Mouse (Mus musculus): ENCODE data around the gene Surf6.

DNA sequence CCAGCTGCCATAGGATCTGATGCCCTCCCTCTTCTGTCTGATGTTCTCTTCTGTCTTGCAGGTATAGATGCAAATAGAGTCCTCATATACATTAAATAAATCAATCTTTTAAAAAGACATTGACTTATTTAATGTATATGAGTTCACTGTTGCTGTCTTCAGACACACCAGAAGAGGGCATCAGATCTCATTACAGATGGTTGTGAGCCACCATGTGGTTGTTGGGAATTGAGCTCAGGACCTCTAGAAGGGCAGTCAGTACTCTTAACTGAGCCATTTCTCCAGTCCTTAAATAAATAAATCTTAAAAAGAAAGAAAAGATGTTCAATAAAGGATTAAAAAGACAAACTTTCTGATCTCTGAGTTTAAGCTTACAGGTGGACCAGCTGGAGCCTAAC is 6.7 kb upstream of the Surf6 start:
- TF ChIP-seq POLR2A (IDR thresholded peaks at IDR 0.05; ENCODE audit: borderline replicate concordance, extremely low read depth, insufficient read depth, insufficient read length, poor library complexity, severe bottlenecking): no peak
- TF ChIP-seq CTCF (IDR thresholded peaks at IDR 0.05; ENCODE audit: borderline replicate concordance, extremely low read depth, insufficient read depth, insufficient read length): no peak
